Mouse (Mus musculus) spleen, postnatal 0 days (tissue): ENCODE data around the gene Hint3. TPM values are rescaled to one million over a fixed set of nuclear protein-coding genes. Genes with fewer than 3 reads are reported as not detected.

ENCODE experiments used
- polyA plus RNA-seq: library from polyadenylated mRNA; unstranded; fragments of >200 nt; fragmentation: Nextera tagmentation; extraction: Ambion mirVana; gene quantifications from 2 replicates; pipeline ENCODE4 v1.2.1, GENCODE M21; 2015

Hint3 gene
- 20.9 and 23.4 TPM in 2 replicates for polyA plus RNA-seq

DNA sequence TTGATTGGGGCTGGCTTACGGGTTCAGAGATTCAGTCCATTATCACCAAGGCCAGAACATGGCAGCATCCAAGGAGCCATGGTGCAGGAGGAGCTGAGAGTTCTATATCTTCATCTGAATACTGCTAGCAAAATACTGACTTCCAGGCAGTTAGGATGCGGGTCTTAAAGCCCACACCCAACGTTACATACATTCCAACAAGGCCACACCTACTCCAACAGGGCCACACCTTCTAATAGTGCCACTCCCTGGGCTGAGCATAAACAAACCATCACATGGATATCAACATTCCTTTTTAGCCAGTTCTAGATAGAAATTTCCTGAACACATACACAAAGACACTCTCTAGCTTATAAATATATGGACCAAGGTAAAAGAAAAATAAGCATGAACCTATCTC is at the start of gene Hint3:
TSS of gene Hint3 (minus strand) at position 120 of the 400 bp plus-strand sequence.

DNA sequence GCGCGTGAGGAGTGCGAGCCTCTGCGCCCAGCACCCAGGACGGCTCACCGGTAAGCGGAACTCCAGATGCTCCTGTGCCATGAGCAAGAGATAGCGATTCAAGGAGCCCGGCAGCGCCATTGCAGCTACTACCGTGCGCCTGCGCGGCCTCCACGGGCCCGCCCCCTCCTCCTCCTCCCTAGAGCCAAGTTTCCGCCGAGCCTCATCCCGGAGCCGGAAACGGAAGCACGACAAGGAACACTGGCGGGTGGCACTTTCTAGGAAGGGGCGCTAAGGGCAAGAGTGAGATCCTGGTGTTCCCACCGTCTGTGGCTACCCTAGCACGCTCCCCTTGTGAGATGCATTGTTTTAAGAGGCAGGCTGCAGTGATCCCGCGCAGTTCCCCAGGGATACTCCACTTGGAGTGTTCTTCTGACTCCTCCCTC is 28.9 kb downstream of the Hint3 start, which contains the start of gene Trmt11:
TSS of gene Trmt11 (minus strand) at position 208 of the 425 bp plus-strand sequence.

Other genes with a start within 250 kb of the Hint3 start
- gene Trmt11, start 28.9 kb downstream of the Hint3 start, polyA plus RNA-seq = 19.9 and 21.6 TPM in 2 replicates
- gene Ncoa7, start 173.7 kb upstream of the Hint3 start, polyA plus RNA-seq = 18.6 and 20.7 TPM in 2 replicates
- gene Hey2, start 213.2 kb upstream of the Hint3 start, polyA plus RNA-seq = 1.7 and 2.5 TPM in 2 replicates